Mouse (Mus musculus): ENCODE data around the gene Smarcb1. TPM values are rescaled to one million over a fixed set of nuclear protein-coding genes. Genes with fewer than 3 reads are reported as not detected.
"Not testable (repeated sequence)": the region's sequence is repeated elsewhere in the genome, so short reads cannot be mapped to it uniquely, and the experiment has no call there.

Smarcb1 gene
- polyA plus RNA-seq, 1 experiment from 2014 or later, result 197 TPM

- no peaks in the 10 kb centered on the region for H3K9me3 ChIP-seq (ENCODE audit: control insufficient read depth, low read length)
- peak overlapping the region; percentile 74 for H3K4me2 ChIP-seq (ENCODE audit: low read depth, low read length)
- 35% methylated on average over 10 of the region's 10 CpGs for WGBS
- H3K36me3 ChIP-seq (ENCODE audit: control insufficient read depth, insufficient read depth, low read length), result no peaks in the 10 kb centered on the region
- peaks cover 7% of the 10 kb centered on the region for H3K4me1 ChIP-seq (replicated peaks; ENCODE audit: control insufficient read depth, insufficient read depth, low read length)
- H3K27me3 ChIP-seq (ENCODE audit: control insufficient read depth, insufficient read depth, low read depth, low read length), result no peaks in the 10 kb centered on the region
- peak overlapping the region; percentile 46 for H3K4me3 ChIP-seq (ENCODE audit: low read length)
- ATAC-seq (ENCODE audit: low read depth), result no peak
- no peak overlapping the region for H3K27ac ChIP-seq (ENCODE audit: low read length)
- H3K9ac ChIP-seq (ENCODE audit: low read length), result peak overlapping the region; percentile 52; the same call in 1 of the 2 replicates
These were observed 49.1 kb downstream of the Smarcb1 start for GRCm38 (mm10) chr10:75872025-75872914.

- Histone ChIP-seq H3K36me3 (ENCODE audit: control insufficient read depth, insufficient read depth, low read length) (peaks cover 6% of the 10 kb centered on the region), H3K4me3 (ENCODE audit: low read length) (no peak overlapping the region), H3K9me3 (ENCODE audit: control insufficient read depth, low read length) (no peaks in the 10 kb centered on the region), H3K27ac (ENCODE audit: low read length) (no peak overlapping the region), H3K4me1 (replicated peaks; ENCODE audit: control insufficient read depth, insufficient read depth, low read length) (peaks cover 21% of the 10 kb centered on the region), H3K4me2 (ENCODE audit: low read depth, low read length) (no peak overlapping the region), H3K9ac (ENCODE audit: low read length) (no peak overlapping the region), H3K27me3 (ENCODE audit: control insufficient read depth, insufficient read depth, low read depth, low read length) (no peaks in the 10 kb centered on the region)
- no peak for ATAC-seq (ENCODE audit: low read depth)
- WGBS, result 75% methylated on average over 5 of the region's 5 CpGs
These were observed 59.8 kb downstream of the Smarcb1 start for GRCm38 (mm10) chr10:75861587-75861986.

GRCm38 (mm10) chr10:75860746-75861145 lies 60.7 kb downstream of the Smarcb1 start:
- Histone ChIP-seq H3K27ac (ENCODE audit: low read length) (peak overlapping the region; percentile 95), H3K27me3 (ENCODE audit: control insufficient read depth, insufficient read depth, low read depth, low read length) (no peaks in the 10 kb centered on the region), H3K4me3 (ENCODE audit: low read length) (no peak overlapping the region), H3K9me3 (ENCODE audit: control insufficient read depth, low read length) (no peaks in the 10 kb centered on the region), H3K4me2 (ENCODE audit: low read depth, low read length) (peak overlapping the region; percentile 64; the same call in 1 of the 2 replicates), H3K4me1 (replicated peaks; ENCODE audit: control insufficient read depth, insufficient read depth, low read length) (peaks cover 21% of the 10 kb centered on the region), H3K36me3 (ENCODE audit: control insufficient read depth, insufficient read depth, low read length) (peaks cover 6% of the 10 kb centered on the region), H3K9ac (ENCODE audit: low read length) (peak overlapping the region; percentile 55; the same call in 1 of the 2 replicates)
- ATAC-seq (ENCODE audit: low read depth), result no peak
- 30% methylated on average over 7 of the region's 7 CpGs for WGBS

- peak; percentile 98 for ATAC-seq (ENCODE audit: low read depth)
- Histone ChIP-seq H3K4me2 (ENCODE audit: low read depth, low read length) (peak within 1 kb of the TSS; percentile 64), H3K9ac (ENCODE audit: low read length) (peak within 1 kb of the TSS; percentile 89), H3K27ac (ENCODE audit: low read length) (peak within 1 kb of the TSS; percentile 95), H3K4me1 (replicated peaks; ENCODE audit: control insufficient read depth, insufficient read depth, low read length) (peaks cover 21% of the 10 kb centered on the region), H3K4me3 (ENCODE audit: low read length) (peak within 1 kb of the TSS; percentile 71)
- whole genome bisulfite sequencing, result under 1% methylated on average over 39 of the region's 46 CpGs
- H3K36me3 ChIP-seq (ENCODE audit: control insufficient read depth, insufficient read depth, low read length); H3K9me3 ChIP-seq (ENCODE audit: control insufficient read depth, low read length); H3K27me3 ChIP-seq (ENCODE audit: control insufficient read depth, insufficient read depth, low read depth, low read length): not testable (repeated sequence)
These were observed 61.5 kb downstream of the Smarcb1 start, which contains the start of gene Mif for GRCm38 (mm10) chr10:75859786-75860470. Gene Mif, minus strand, starts transcription at chr10:75860240.

GRCm38 (mm10) chr10:75859107-75859746 lies 62.2 kb downstream of the Smarcb1 start:
- WGBS, result under 1% methylated on average over 23 of the region's 27 CpGs
- H3K9ac ChIP-seq (ENCODE audit: low read length), result peak overlapping the region; percentile 89
- peak; percentile 76 for ATAC-seq (ENCODE audit: low read depth)

GRCm38 (mm10) chr10:75857598-75857997 lies 63.8 kb downstream of the Smarcb1 start:
- Histone ChIP-seq H3K27ac (ENCODE audit: low read length) (no peak overlapping the region), H3K4me3 (ENCODE audit: low read length) (no peak overlapping the region), H3K4me1 (replicated peaks; ENCODE audit: control insufficient read depth, insufficient read depth, low read length) (peaks cover 21% of the 10 kb centered on the region), H3K4me2 (ENCODE audit: low read depth, low read length) (no peak overlapping the region), H3K9me3 (ENCODE audit: control insufficient read depth, low read length) (no peaks in the 10 kb centered on the region), H3K9ac (ENCODE audit: low read length) (no peak overlapping the region), H3K27me3 (ENCODE audit: control insufficient read depth, insufficient read depth, low read depth, low read length) (no peaks in the 10 kb centered on the region), H3K36me3 (ENCODE audit: control insufficient read depth, insufficient read depth, low read length) (peaks cover 6% of the 10 kb centered on the region)
- ATAC-seq (ENCODE audit: low read depth), result no peak
- 86% methylated on average over 4 of the region's 4 CpGs for WGBS

More at GRCm38 (mm10) chr10:75859107-75859746, 62.2 kb downstream of the Smarcb1 start:
- Histone ChIP-seq H3K27me3 (ENCODE audit: control insufficient read depth, insufficient read depth, low read depth, low read length) (no peaks in the 10 kb centered on the region), H3K4me2 (ENCODE audit: low read depth, low read length) (peak overlapping the region; percentile 64), H3K4me3 (ENCODE audit: low read length) (peak overlapping the region; percentile 71), H3K36me3 (ENCODE audit: control insufficient read depth, insufficient read depth, low read length) (peaks cover 6% of the 10 kb centered on the region), H3K9me3 (ENCODE audit: control insufficient read depth, low read length) (no peaks in the 10 kb centered on the region), H3K4me1 (replicated peaks; ENCODE audit: control insufficient read depth, insufficient read depth, low read length) (peaks cover 21% of the 10 kb centered on the region), H3K27ac (ENCODE audit: low read length) (peak overlapping the region; percentile 95)

- no peak overlapping the region for H3K9ac ChIP-seq (ENCODE audit: low read length)
- H3K27me3 ChIP-seq (ENCODE audit: control insufficient read depth, insufficient read depth, low read depth, low read length), result no peaks in the 10 kb centered on the region
- peaks cover 6% of the 10 kb centered on the region for H3K36me3 ChIP-seq (ENCODE audit: control insufficient read depth, insufficient read depth, low read length)
- 75% methylated on average over 3 of the region's 3 CpGs for WGBS
- no peak for ATAC-seq (ENCODE audit: low read depth)
- no peaks in the 10 kb centered on the region for H3K9me3 ChIP-seq (ENCODE audit: control insufficient read depth, low read length)
- no peak overlapping the region for H3K4me3 ChIP-seq (ENCODE audit: low read length)
- no peak overlapping the region for H3K27ac ChIP-seq (ENCODE audit: low read length)
- H3K4me1 ChIP-seq (replicated peaks; ENCODE audit: control insufficient read depth, insufficient read depth, low read length), result peaks cover 21% of the 10 kb centered on the region
- H3K4me2 ChIP-seq (ENCODE audit: low read depth, low read length), result no peak overlapping the region
These were observed 64.4 kb downstream of the Smarcb1 start for GRCm38 (mm10) chr10:75856976-75857375.

- H3K27me3 ChIP-seq (ENCODE audit: control insufficient read depth, insufficient read depth, low read depth, low read length), result no peaks in the 10 kb centered on the region
- 69% methylated on average over 11 of the region's 11 CpGs for WGBS
- ATAC-seq (ENCODE audit: low read depth), result no peak
These were observed 65.1 kb downstream of the Smarcb1 start for GRCm38 (mm10) chr10:75856155-75856907.

More at GRCm38 (mm10) chr10:75856155-75856907, 65.1 kb downstream of the Smarcb1 start:
- Histone ChIP-seq H3K36me3 (ENCODE audit: control insufficient read depth, insufficient read depth, low read length) (peaks cover 6% of the 10 kb centered on the region), H3K9me3 (ENCODE audit: control insufficient read depth, low read length) (no peaks in the 10 kb centered on the region), H3K9ac (ENCODE audit: low read length) (no peak overlapping the region), H3K4me3 (ENCODE audit: low read length) (no peak overlapping the region), H3K4me2 (ENCODE audit: low read depth, low read length) (no peak overlapping the region), H3K27ac (ENCODE audit: low read length) (no peak overlapping the region), H3K4me1 (replicated peaks; ENCODE audit: control insufficient read depth, insufficient read depth, low read length) (peaks cover 21% of the 10 kb centered on the region)
